Mouse (Mus musculus) G1E (cell line): ENCODE data around the gene Dhx32.

ENCODE experiments used
- CTCF ChIP-seq: IDR thresholded peaks from 2 replicates; pipeline ENCODE4 v1.5.1; 2012; ENCODE audit warnings: low read depth, low read length, inconsistent platforms, mixed read lengths
- GATA1 ChIP-seq: IDR thresholded peaks from 2 replicates; pipeline ENCODE4 v1.6.1; 2012; ENCODE audit warnings: borderline replicate concordance, low read length, inconsistent platforms, mixed read lengths
- GATA2 ChIP-seq: IDR thresholded peaks from 2 replicates; pipeline ENCODE4 v1.6.1; 2012; ENCODE audit warnings: low read depth, low read length, inconsistent platforms, borderline replicate concordance
- POLR2AphosphoS5 ChIP-seq: IDR thresholded peaks from 2 replicates; pipeline ENCODE4 v1.6.1; 2012; ENCODE audit warnings: low read depth, low read length, inconsistent platforms; ENCODE audit not compliant: insufficient replicate concordance
- TAL1 ChIP-seq: conservative IDR thresholded peaks from 2 replicates; pipeline ENCODE4 v1.6.1; 2012; ENCODE audit warnings: low read depth, low read length, inconsistent platforms, mixed read lengths

GRCm38 (mm10) chr7:133775179-133775578, 7.3 kb downstream of the Dhx32 start:
- TF ChIP-seq CTCF (no peak), GATA1 (no peak), POLR2AphosphoS5 (no peak), TAL1 (no peak), GATA2 (no peak)
